Mouse (Mus musculus): Measurements from ENCODE around the gene Sh3tc1. TPM values are rescaled to one million over a fixed set of nuclear protein-coding genes. Genes with fewer than 3 reads are reported as not detected.

Gene Sh3tc1
- total RNA-seq, 2 experiments from 2014 or later = 6.8 to 13.1 TPM

- ATAC-seq (ENCODE audit: poor library complexity, severe bottlenecking) = no peak
Observed at GRCm38 (mm10) chr5:35648230-35648629, 91.6 kb downstream of the Sh3tc1 start.

DNA sequence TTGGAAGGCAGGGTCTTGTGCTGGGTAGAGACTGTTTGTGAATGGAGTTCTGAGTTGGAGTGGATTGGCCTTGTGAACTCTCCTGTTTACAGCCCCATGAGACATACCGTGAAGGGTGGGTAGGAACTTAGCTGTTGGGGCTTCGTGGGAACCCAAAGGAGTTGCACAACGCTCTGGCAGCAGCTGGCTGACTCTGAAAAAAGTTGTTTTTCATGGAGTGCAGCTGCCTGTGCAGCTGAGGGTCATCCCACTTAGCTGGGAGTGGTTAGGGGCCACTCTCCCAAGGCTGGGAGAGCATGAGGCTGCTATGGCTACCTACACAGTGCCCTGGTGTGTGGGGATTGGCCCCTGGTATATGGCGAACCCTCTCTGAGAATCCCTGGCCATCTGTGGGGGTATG is 92.2 kb downstream of the Sh3tc1 start:
- no peak for ATAC-seq (ENCODE audit: poor library complexity, severe bottlenecking)

Other genes with a start within 250 kb of the Sh3tc1 start
- not detected in 2 replicates for gene Cpz, start 214.3 kb downstream of the Sh3tc1 start, total RNA-seq (2015)
- gene Cpz, start 214.3 kb downstream of the Sh3tc1 start, total RNA-seq (2017) = not detected in 2 replicates
- 4.4 and 6.1 TPM in 2 replicates for gene Trmt44, start 164.9 kb downstream of the Sh3tc1 start, total RNA-seq (2015)
- gene Trmt44, start 164.9 kb downstream of the Sh3tc1 start, total RNA-seq (2017) = 5.7 and 7.7 TPM in 2 replicates
- gene Acox3, start 156.9 kb downstream of the Sh3tc1 start, total RNA-seq (2015) = 54.4 and 64.0 TPM in 2 replicates
- 64.0 and 74.3 TPM in 2 replicates for gene Acox3, start 156.9 kb downstream of the Sh3tc1 start, total RNA-seq (2017)
- 0.04 TPM in 1 of 2 replicates, not detected in the other for gene Htra3, start 60.2 kb downstream of the Sh3tc1 start, total RNA-seq (2015)
- gene Htra3, start 60.2 kb downstream of the Sh3tc1 start, total RNA-seq (2017) = not detected in 2 replicates
- gene Ablim2, start 17.9 kb upstream of the Sh3tc1 start, total RNA-seq (2015) = 0.04 TPM in 1 of 2 replicates, not detected in the other
- not detected in 2 replicates for gene Ablim2, start 17.9 kb upstream of the Sh3tc1 start, total RNA-seq (2017)
- 2.6 and 2.7 TPM in 2 replicates for gene Afap1, start 153.3 kb upstream of the Sh3tc1 start, total RNA-seq (2015)
- 2.0 and 3.1 TPM in 2 replicates for gene Afap1, start 153.3 kb upstream of the Sh3tc1 start, total RNA-seq (2017)

All from megakaryocyte, adult 5-6 weeks (primary cell).